Mouse (Mus musculus) adrenal gland, postnatal 14 days (tissue): ENCODE measurements around the gene Ttyh2. TPM values are rescaled to one million over a fixed set of nuclear protein-coding genes. Genes with fewer than 3 reads are reported as not detected.

Experiments
- DNase-seq: peaks from one replicate; pipeline ENCODE4 v3.0.0; 2021; ENCODE audit warnings: mixed read lengths
- long read RNA-seq, 2 experiments: library from polyadenylated mRNA; stranded (forward); transcript quantifications; one replicate each; pipeline ENCODE4 v2.0.0; 2021
- total RNA-seq: library from RNA; stranded (reverse); gene quantifications from 2 replicates; pipeline ENCODE4 v1.2.3, GENCODE M21; 2021

Gene Ttyh2
- total RNA-seq = 61.7 and 64.7 TPM in 2 replicates
- long read RNA-seq, experiment 1, transcript Ttyh2-201 (14 exons, 3,486 nt) = major isoform, 10 of 67 reads
- long read RNA-seq, experiment 1, partial matches to known transcripts = 54 of 67 reads
- long read RNA-seq, experiment 1, other reads (novel, unspliced or antisense) = 3 of 67 reads
- long read RNA-seq, experiment 2, transcript Ttyh2-201 (14 exons, 3,486 nt) = major isoform, 6 of 42 reads
- long read RNA-seq, experiment 2, partial matches to known transcripts = 34 of 42 reads
- long read RNA-seq, experiment 2, other reads (novel, unspliced or antisense) = 2 of 42 reads

DNA sequence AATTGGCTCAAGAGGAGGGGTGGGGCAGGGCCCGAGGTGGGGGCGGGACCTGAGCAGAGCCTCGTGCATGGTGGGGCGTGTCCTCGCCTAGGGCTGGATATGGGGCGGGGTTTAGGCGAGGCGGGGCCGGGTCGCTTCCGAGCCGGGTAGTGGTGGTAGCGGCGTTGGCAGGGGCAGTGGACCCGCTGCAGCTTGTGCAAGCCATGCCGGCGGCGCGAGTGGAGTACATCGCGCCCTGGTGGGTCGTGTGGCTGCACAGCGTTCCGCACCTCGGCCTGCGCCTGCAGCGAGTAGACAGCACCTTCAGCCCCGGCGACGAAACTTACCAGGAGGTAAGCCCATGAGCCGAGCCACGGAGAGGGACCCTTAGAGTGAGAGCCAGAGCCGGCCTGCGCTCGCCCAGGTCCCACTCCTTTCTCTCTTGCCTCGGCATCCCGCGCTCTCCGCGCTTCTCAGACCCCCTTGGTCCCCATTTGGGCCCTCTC is at the start of gene Ttyh2:
TSS of gene Ttyh2 (plus strand) at position 91 of the 485 bp plus-strand sequence.
- peak; percentile 96 for DNase-seq

- peak; percentile 51 for DNase-seq
Measured at GRCm38 (mm10) chr11:114626071-114626690, 49.0 kb upstream of the Ttyh2 start.

DNA sequence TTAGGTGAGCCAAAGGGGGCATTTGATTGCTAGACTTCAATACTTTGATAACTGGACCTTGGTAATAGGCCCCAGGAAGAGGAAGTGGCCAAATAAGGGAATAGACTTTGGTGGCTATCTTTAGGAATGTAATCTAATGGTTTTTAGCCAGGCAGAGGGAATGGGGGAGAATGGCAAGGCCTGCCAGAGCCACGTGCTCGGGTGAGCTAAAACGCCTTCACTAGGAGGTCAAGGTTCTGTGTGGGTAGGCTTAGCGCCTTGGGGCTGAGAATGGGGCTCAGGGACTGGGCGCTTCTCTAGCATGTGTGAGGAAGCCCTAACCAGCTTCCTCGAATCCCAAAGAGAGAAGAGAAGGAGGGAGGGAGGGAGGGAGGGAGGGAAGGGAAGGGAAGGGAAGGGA is 48.2 kb upstream of the Ttyh2 start:
- peak; percentile 31 for DNase-seq

GRCm38 (mm10) chr11:114628032-114628431 is 47.2 kb upstream of the Ttyh2 start:
- no peak for DNase-seq

- no peak for DNase-seq
Measured at GRCm38 (mm10) chr11:114630044-114630443, 45.2 kb upstream of the Ttyh2 start.

GRCm38 (mm10) chr11:114632266-114632665 is 43.0 kb upstream of the Ttyh2 start:
- no peak for DNase-seq

DNA sequence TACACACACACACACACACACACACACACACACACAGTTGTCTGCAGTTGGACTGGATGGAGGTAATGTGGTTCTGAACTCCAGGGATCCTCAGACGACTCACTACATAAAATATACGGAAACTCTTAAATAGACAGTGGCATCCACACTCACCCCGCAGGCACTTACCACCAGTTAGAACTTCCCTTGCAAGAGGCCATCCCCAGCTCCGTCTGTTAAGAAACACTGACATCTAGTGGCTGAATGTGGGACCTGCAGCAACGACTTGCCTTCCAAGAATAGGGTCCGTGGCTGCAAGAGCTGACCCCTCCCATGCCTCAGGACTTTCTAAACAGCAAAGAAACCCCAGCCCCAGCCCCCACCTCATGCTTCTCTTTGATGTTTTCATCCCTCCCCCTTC is 38.9 kb upstream of the Ttyh2 start:
- peak; percentile 85 for DNase-seq

DNA sequence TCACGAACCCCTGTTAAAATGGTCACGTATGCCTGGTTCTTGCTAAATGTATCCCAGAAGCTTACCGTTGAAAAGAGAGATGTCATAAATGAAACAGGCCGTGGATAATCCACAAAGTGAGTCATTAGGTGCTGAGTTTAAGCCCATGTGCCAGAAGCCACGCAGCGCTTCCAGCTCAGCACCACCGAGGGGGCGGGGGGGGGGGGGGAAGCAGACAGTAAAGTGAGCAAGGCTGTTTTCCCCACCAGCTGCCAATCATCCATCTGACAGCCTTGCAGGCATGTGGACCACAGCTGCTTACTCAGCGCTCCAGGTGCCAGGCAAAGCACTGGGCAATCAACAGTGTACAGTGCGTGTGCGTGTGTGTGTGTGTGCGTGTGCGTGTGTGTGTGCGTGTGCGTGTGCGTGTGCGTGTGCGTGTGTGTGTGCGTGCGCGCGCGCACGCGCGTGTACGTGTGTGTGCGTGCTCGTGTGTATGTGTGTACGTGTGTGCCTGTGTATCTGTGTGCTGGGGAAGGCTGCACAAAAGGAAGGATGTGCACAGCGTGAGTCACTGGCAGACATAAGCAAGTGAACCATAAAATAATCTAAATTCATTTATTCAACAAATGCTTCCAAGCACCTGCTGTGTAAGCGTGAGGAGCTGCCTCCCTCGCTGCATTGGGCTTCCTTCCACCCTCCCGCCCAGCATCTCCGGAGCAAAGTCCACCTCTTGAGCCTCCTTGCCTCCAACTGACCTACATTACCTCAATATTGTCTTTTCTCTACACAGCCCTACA is 38.3 kb upstream of the Ttyh2 start:
- no peak for DNase-seq

GRCm38 (mm10) chr11:114638647-114639290 is 36.5 kb upstream of the Ttyh2 start:
- DNase-seq = no peak

- DNase-seq = no peak
Measured at GRCm38 (mm10) chr11:114639681-114640103, 35.5 kb upstream of the Ttyh2 start.

GRCm38 (mm10) chr11:114640658-114641057 is 34.6 kb upstream of the Ttyh2 start:
- no peak for DNase-seq

- no peak for DNase-seq
Measured at GRCm38 (mm10) chr11:114641136-114641535, 34.1 kb upstream of the Ttyh2 start.

DNA sequence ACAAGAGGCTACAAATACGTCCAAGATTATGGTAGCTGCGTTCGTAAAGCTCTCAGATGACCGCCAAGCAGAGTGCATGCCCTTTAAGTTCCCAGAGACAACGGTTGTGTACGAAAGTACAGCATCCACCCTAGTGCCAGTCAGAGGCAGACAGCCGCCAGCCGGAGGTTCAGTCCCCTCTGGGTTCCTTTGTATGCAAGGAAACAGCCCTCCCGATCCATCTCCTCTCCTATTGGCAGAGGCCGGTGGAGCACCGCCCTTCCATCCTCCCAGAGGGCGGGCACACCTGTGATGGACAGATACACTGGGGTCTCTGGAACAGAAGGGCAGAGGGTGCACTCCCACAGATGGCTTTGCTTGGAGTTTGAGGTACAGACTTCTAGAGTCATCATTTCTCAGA is 33.0 kb upstream of the Ttyh2 start:
- no peak for DNase-seq

- no peak for DNase-seq
Measured at GRCm38 (mm10) chr11:114642926-114643325, 32.3 kb upstream of the Ttyh2 start.

GRCm38 (mm10) chr11:114644122-114644521 is 31.1 kb upstream of the Ttyh2 start:
- no peak for DNase-seq

GRCm38 (mm10) chr11:114649510-114649909 is 25.7 kb upstream of the Ttyh2 start:
- no peak for DNase-seq

DNA sequence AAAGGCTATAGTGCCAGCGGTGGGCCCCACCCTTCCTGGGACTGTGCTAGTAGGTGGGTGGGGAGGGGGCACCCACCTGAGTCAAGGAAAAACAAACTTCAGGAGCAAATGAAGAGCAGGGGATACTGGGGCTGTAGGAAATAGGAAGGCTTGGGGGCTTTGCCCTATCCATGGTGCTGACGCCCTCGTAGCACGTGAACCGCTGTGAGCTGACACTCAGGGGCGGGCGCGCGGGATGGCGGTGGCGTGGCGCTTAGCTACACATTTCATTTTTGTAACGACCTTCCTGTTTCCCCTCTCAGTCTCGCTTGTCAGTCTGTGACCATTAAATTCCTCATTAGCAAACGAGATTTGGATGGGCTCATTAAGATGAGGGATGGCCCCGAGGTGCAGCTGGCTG is 22.7 kb upstream of the Ttyh2 start:
- DNase-seq = peak; percentile 43

GRCm38 (mm10) chr11:114653664-114654063 is 21.6 kb upstream of the Ttyh2 start:
- DNase-seq = no peak

GRCm38 (mm10) chr11:114654552-114654951 is 20.7 kb upstream of the Ttyh2 start:
- DNase-seq = no peak

- no peak for DNase-seq
Measured at GRCm38 (mm10) chr11:114655350-114656008, 19.8 kb upstream of the Ttyh2 start.

DNA sequence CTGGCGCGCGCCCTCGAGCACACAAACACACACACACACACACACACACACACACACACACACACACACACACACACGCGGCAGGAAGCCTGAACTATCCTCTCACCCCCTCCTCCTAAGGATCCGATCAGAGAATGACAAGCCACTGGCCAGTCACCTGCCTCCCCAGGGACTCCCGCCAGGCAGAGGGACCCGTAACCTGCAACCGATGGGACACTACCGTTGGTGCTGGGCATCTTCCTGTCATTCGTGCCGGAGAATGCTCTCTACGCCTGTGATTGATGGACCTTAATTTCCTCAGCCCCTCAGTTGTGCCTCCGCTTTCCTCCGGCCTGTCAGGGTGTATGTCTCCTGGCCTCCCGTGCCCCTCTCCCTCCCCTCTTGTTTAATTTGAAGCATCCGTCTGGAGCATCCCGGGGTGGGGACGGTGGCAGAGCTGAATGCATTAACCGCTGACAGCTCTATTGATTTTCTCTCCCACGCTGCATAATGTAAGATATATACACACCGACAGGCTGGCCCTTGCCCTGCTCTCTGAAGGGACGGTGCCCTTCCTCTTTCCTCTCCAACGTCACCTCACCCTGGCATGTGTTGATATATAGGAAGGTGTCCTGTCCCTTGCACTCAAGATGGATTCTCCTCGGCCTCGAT is 18.1 kb upstream of the Ttyh2 start:
- no peak for DNase-seq
